Mouse (Mus musculus) forebrain, embryonic 12.5 days (tissue): ENCODE data around the gene Gtf2i. TPM values are rescaled to one million over a fixed set of nuclear protein-coding genes. Genes with fewer than 3 reads are reported as not detected.

ENCODE experiments used
- ATAC-seq: fragments of 200-750 bp; cut with Nextera tagmentation; 2 replicates; pipeline ENCODE4 v1.8.0; 2017; ENCODE audit warnings: moderate TSS enrichment; ENCODE audit not compliant: low FRiP score
- H3K27ac ChIP-seq: fragments of 300-500 bp; sonication (generic); 2 replicates; pipeline ENCODE4 v1.5.1; 2016; ENCODE audit warnings: mild to moderate bottlenecking
- H3K27me3 ChIP-seq: fragments of 300-500 bp; sonication (generic); 2 replicates; pipeline ENCODE4 v1.6.1; 2016; ENCODE audit warnings: mild to moderate bottlenecking
- H3K36me3 ChIP-seq: fragments of 300-500 bp; sonication (generic); replicated peaks from 2 replicates; pipeline ENCODE4 v1.6.1; 2016; ENCODE audit warnings: mild to moderate bottlenecking
- H3K4me1 ChIP-seq: fragments of 300-500 bp; sonication (generic); 2 replicates; pipeline ENCODE4 v1.6.1; 2016
- H3K4me2 ChIP-seq: fragments of 300-500 bp; sonication (generic); 2 replicates; pipeline ENCODE4 v1.6.1; 2016; ENCODE audit warnings: mild to moderate bottlenecking, moderate library complexity
- H3K4me3 ChIP-seq: fragments of 300-500 bp; sonication (generic); replicated peaks from 2 replicates; pipeline ENCODE4 v1.5.1; 2016; ENCODE audit warnings: mild to moderate bottlenecking
- H3K9ac ChIP-seq: fragments of 300-500 bp; sonication (generic); 2 replicates; pipeline ENCODE4 v1.6.1; 2016; ENCODE audit warnings: mild to moderate bottlenecking
- H3K9me3 ChIP-seq: fragments of 300-500 bp; sonication (generic); 2 replicates; pipeline ENCODE4 v1.6.1; 2016
- WGBS: fragments of 180-500 bp; shearing (Covaris S2); methylation state at CpG from one replicate; pipeline ENCODE4 v1.1.7; 2016; 5-methylcytosine and 5-hydroxymethylcytosine counted together
- polyA plus RNA-seq: library from polyadenylated mRNA; unstranded; fragments of >200 nt; fragmentation: Nextera tagmentation; extraction: Ambion mirVana; gene quantifications from 2 replicates; pipeline ENCODE4 v1.2.1, GENCODE M21; 2016

Gene Gtf2i
- polyA plus RNA-seq, 1 experiment from 2014 or later = 245 TPM

DNA sequence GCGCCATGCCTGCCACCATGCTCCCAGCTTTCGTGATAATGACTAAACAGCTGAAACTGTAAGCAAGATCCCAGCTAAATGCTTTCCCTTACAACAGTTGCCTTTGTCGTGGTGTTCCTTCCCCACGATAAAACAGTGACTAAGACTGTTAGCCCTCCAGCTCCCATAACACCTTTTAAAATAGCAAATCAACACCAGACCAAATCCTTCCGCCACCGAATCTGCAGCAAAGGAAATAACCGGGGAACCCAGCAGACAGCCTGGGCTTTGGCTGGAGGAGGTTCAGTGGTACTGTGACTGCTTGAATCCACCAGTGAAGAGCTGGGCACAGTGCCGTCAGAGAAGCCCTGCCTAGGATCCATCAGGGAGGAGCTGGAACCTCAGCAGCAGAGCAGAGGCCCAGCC lies 65.3 kb downstream of the Gtf2i start:
- Histone ChIP-seq H3K27me3 (no peaks in the 10 kb centered on the region), H3K4me2 (no peak overlapping the region), H3K4me1 (no peaks in the 10 kb centered on the region), H3K9me3 (no peaks in the 10 kb centered on the region), H3K27ac (no peak overlapping the region), H3K4me3 (no peak overlapping the region), H3K9ac (no peak overlapping the region), H3K36me3 (peaks cover 98% of the 10 kb centered on the region)
- ATAC-seq = no peak
- WGBS = 95% methylated on average over 8 of the region's 8 CpGs

DNA sequence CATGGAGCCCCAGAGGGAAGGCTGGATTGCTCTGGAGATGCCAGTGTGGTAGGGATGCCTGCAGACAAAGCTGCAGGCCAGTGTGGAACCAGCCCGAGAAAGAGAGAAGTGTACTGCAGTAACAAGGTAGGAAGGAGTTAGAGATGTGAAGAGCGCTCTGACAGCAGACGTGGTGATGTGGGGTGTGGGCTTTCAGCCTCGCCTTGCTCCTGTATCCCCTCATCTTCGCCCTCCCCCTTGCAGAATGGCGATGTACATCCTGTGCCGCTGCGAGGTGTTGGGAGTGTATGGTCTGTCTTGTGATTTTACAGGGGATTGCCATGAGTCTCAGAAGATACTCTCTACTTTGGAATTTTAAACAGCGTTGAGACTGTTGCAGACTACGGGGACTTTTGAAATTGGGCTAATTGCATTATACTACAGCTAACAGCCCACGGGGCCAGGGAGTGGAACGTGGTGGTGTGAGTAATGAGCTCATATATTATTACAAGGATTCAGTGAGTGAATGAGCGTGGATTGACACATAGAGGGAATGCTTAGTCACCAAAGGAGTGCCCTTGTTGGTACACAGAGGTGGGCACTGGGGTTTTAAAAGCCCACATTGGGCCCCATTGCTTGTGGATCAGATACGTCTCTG lies 65.8 kb downstream of the Gtf2i start:
- no peak for ATAC-seq
- peaks cover 98% of the 10 kb centered on the region for H3K36me3 ChIP-seq
- H3K27me3 ChIP-seq = no peaks in the 10 kb centered on the region
- no peak overlapping the region for H3K4me2 ChIP-seq
- H3K4me1 ChIP-seq = no peaks in the 10 kb centered on the region
- WGBS = 93% methylated on average over 14 of the region's 14 CpGs
- H3K9me3 ChIP-seq = no peaks in the 10 kb centered on the region
- no peak overlapping the region for H3K9ac ChIP-seq
- H3K27ac ChIP-seq = no peak overlapping the region
- H3K4me3 ChIP-seq = no peak overlapping the region

GRCm38 (mm10) chr5:134246146-134246545 lies 68.4 kb downstream of the Gtf2i start:
- ATAC-seq = no peak
- WGBS = 92% methylated on average over 5 of the region's 5 CpGs
- no peak overlapping the region for H3K9ac ChIP-seq
- no peak overlapping the region for H3K4me3 ChIP-seq
- H3K9me3 ChIP-seq = no peaks in the 10 kb centered on the region
- H3K36me3 ChIP-seq = peaks cover 98% of the 10 kb centered on the region
- H3K4me2 ChIP-seq = no peak overlapping the region
- no peaks in the 10 kb centered on the region for H3K27me3 ChIP-seq
- no peaks in the 10 kb centered on the region for H3K4me1 ChIP-seq
- H3K27ac ChIP-seq = no peak overlapping the region

DNA sequence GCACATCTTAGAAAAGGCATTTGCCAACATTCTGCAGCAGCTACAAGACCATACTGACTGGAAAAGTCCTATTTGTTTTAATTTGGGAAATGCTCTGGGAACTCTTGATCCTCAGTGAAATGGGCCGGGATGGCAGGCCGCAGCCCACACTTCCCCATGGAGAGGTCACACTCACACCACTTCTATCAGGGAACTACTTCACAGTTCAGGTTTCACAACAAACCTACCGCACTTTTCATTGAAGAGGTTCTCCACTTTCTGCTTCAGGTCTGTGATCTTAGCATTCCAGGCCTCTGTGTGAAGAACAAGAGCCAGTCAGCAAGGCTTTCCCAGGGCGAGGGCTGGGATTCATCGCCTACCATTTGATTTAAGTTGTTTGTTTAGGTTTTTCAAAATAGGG lies 69.7 kb downstream of the Gtf2i start:
- ATAC-seq = no peak
- 97% methylated on average over 5 of the region's 5 CpGs for WGBS
- no peak overlapping the region for H3K9ac ChIP-seq

GRCm38 (mm10) chr5:134243661-134244436 lies 70.7 kb downstream of the Gtf2i start:
- H3K27ac ChIP-seq = no peak overlapping the region
- H3K9ac ChIP-seq = no peak overlapping the region
- H3K4me3 ChIP-seq = no peak overlapping the region
- H3K4me2 ChIP-seq = no peak overlapping the region
- 93% methylated on average over 26 of the region's 26 CpGs for WGBS
- no peak for ATAC-seq
- peaks cover 8% of the 10 kb centered on the region for H3K4me1 ChIP-seq
- no peaks in the 10 kb centered on the region for H3K9me3 ChIP-seq
- peaks cover 100% of the 10 kb centered on the region for H3K36me3 ChIP-seq
- no peaks in the 10 kb centered on the region for H3K27me3 ChIP-seq

More for the DNA sequence above, 69.7 kb downstream of the Gtf2i start:
- Histone ChIP-seq H3K4me3 (no peak overlapping the region), H3K27ac (no peak overlapping the region), H3K4me1 (no peaks in the 10 kb centered on the region), H3K4me2 (no peak overlapping the region), H3K36me3 (peaks cover 100% of the 10 kb centered on the region), H3K27me3 (no peaks in the 10 kb centered on the region), H3K9me3 (no peaks in the 10 kb centered on the region)

DNA sequence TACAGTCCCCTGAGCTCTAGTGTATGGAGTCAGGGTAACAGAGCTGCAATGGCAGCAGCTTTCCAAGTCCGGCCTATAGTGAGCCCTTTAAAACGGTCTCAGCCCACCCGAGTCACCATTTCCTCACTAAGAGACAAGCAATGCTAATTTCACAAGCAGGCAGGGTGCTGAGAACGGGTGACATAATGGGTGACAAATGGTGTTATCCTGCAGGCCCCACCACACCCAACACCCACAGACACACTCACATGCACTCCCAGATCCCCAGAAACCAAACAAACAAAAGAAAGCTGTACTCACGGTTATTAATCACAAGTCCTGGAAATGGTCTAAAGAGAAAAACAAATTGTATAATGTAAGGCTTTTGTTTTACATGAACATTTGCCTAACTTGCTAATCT lies 72.7 kb downstream of the Gtf2i start:
- H3K4me3 ChIP-seq = no peak overlapping the region
- H3K27ac ChIP-seq = no peak overlapping the region
- H3K4me2 ChIP-seq = no peak overlapping the region
- WGBS = 90% methylated on average over 5 of the region's 5 CpGs
- peaks cover 100% of the 10 kb centered on the region for H3K36me3 ChIP-seq
- H3K4me1 ChIP-seq = peaks cover 19% of the 10 kb centered on the region
- H3K27me3 ChIP-seq = no peaks in the 10 kb centered on the region
- no peak overlapping the region for H3K9ac ChIP-seq
- H3K9me3 ChIP-seq = no peaks in the 10 kb centered on the region
- no peak for ATAC-seq

DNA sequence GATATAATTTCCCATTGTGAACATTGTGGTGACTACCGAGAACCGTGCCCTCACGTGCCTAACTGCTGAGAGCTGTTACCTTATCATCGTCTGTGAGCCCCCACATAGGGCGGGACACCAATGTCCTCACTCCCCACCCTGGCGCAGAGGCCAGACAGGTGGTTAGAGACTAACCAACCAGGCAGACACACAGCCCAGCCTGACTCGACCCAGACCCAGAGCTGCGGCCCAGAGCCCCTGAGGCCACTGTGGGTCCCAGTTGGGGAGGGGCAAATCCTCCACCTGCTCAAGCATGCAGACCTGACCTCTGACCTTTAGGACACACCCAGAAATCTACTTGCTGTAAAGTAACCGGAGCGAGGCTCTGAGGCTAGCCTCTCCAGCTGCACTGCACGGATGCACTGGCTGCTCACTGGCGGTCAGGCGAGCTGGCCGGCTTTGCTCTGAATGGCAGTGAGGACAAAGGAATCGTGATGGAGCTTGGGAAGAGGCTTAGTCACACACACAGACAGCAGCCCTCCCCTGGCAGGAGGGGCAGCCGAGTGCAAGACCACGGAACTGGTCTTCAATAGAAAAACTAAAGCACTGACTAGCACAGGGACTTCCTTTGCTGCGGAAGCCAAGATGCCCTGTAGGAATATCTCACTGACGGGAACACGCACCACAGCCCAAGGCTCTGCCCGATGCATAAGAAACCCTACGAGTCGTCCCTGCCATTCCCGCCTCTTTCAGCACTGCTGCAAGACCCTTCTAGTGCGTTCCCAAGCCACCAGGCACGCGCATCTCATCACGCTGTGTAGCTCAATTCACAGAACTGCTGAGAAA lies 76.4 kb downstream of the Gtf2i start:
- 44% methylated on average over 28 of the region's 28 CpGs for WGBS

GRCm38 (mm10) chr5:134237508-134237907 lies 77.1 kb downstream of the Gtf2i start:
- no peak for ATAC-seq
- Histone ChIP-seq H3K9ac (no peak overlapping the region), H3K36me3 (peaks cover 72% of the 10 kb centered on the region), H3K9me3 (no peaks in the 10 kb centered on the region), H3K4me3 (no peak overlapping the region), H3K4me1 (peaks cover 31% of the 10 kb centered on the region), H3K27ac (peak overlapping the region; percentile 86; the same call in 1 of the 2 replicates), H3K4me2 (no peak overlapping the region), H3K27me3 (no peaks in the 10 kb centered on the region)
- WGBS = 94% methylated on average over 11 of the region's 11 CpGs

More for the DNA sequence above, 76.4 kb downstream of the Gtf2i start:
- Histone ChIP-seq H3K27ac (peak overlapping the region; percentile 86), H3K4me3 (no peak overlapping the region), H3K27me3 (no peaks in the 10 kb centered on the region), H3K9ac (peak overlapping the region; percentile 27; the same call in 1 of the 2 replicates), H3K9me3 (no peaks in the 10 kb centered on the region), H3K36me3 (peaks cover 79% of the 10 kb centered on the region), H3K4me2 (no peak overlapping the region), H3K4me1 (peaks cover 29% of the 10 kb centered on the region)
- ATAC-seq = peak; percentile 86

- H3K27me3 ChIP-seq = no peaks in the 10 kb centered on the region
- H3K9me3 ChIP-seq = no peaks in the 10 kb centered on the region
- 92% methylated on average over 6 of the region's 6 CpGs for WGBS
- H3K4me2 ChIP-seq = no peak overlapping the region
- H3K36me3 ChIP-seq = peaks cover 65% of the 10 kb centered on the region
- ATAC-seq = no peak
- H3K4me1 ChIP-seq = peaks cover 34% of the 10 kb centered on the region
- no peak overlapping the region for H3K9ac ChIP-seq
- H3K4me3 ChIP-seq = no peak overlapping the region
- H3K27ac ChIP-seq = no peak overlapping the region
Observed at GRCm38 (mm10) chr5:134236796-134237195, 77.8 kb downstream of the Gtf2i start.

DNA sequence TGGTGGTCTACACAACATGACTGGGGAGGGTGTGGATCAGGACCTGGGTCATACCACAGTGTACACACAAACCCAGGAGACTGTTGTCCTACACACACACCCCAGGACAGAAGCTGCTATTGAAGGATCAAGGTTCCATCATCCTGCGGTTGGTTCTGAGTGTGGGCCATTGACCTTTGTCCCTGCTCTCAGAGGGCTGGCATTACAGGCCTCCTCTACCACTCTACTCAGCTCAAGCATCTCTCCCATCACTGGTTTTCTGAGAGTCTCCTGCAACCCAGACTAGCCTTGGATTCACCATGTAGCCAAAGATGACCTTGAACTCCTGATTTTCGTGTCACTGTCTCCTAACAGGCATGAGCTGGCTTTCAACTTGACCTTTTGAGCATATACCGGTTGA lies 78.3 kb downstream of the Gtf2i start:
- H3K4me3 ChIP-seq = no peak overlapping the region
- H3K27me3 ChIP-seq = no peaks in the 10 kb centered on the region
- no peak for ATAC-seq
- H3K4me1 ChIP-seq = peaks cover 34% of the 10 kb centered on the region
- no peaks in the 10 kb centered on the region for H3K9me3 ChIP-seq
- WGBS = 93% methylated on average over 3 of the region's 3 CpGs
- peaks cover 60% of the 10 kb centered on the region for H3K36me3 ChIP-seq
- no peak overlapping the region for H3K27ac ChIP-seq
- no peak overlapping the region for H3K9ac ChIP-seq
- no peak overlapping the region for H3K4me2 ChIP-seq

DNA sequence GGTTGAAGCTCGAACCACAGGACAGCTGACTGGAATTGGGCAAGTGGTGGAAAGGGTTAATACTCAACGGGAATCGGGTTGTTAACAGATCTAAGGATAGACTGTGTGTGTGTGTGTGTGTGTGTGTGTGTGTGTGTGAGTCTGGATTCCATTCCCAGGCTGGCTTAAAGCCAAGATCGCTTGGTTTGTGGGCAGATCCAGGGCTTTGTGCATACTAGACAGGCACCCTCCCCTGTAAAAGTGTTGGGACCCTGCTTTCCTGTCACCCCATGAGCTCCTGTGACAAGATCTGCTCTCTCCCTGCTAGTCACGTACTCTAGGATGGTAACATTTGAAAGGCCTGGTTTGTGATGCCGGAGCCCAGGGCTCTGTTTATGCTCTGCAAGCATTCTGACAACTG lies 79.4 kb downstream of the Gtf2i start:
- H3K27ac ChIP-seq = peak overlapping the region; percentile 56
- peaks cover 48% of the 10 kb centered on the region for H3K36me3 ChIP-seq
- H3K9ac ChIP-seq = 0 out of 2 replicates have a peak overlapping the region, but pooled peaks have one; percentile 5
- H3K9me3 ChIP-seq = no peaks in the 10 kb centered on the region
- no peak for ATAC-seq
- 40% methylated on average over 6 of the region's 6 CpGs for WGBS
- no peak overlapping the region for H3K4me2 ChIP-seq
- H3K27me3 ChIP-seq = no peaks in the 10 kb centered on the region
- H3K4me3 ChIP-seq = no peak overlapping the region
- peaks cover 34% of the 10 kb centered on the region for H3K4me1 ChIP-seq

- Histone ChIP-seq H3K4me2 (no peak overlapping the region), H3K27me3 (no peaks in the 10 kb centered on the region), H3K9me3 (no peaks in the 10 kb centered on the region), H3K27ac (peak overlapping the region; percentile 56; the same call in 1 of the 2 replicates), H3K9ac (no peak overlapping the region), H3K4me1 (peaks cover 29% of the 10 kb centered on the region), H3K36me3 (peaks cover 39% of the 10 kb centered on the region), H3K4me3 (no peak overlapping the region)
- no peak for ATAC-seq
- WGBS = 74% methylated on average over 2 of the region's 2 CpGs
Observed at GRCm38 (mm10) chr5:134234205-134234604, 80.4 kb downstream of the Gtf2i start.
